Mouse (Mus musculus) left cerebral cortex, postnatal 36 days (tissue): ENCODE results near the gene 1600002K03Rik. TPM values are rescaled to one million over a fixed set of nuclear protein-coding genes. Genes with fewer than 3 reads are reported as not detected.
"Not testable (repeated sequence)": the region's sequence is repeated elsewhere in the genome, so short reads cannot be mapped to it uniquely, and the experiment has no call there.

Experiments
- DNase-seq, 2 experiments: peaks; one replicate each; pipeline ENCODE4 v3.0.0; 2021 to 2022; ENCODE audit warnings: low spot score in 2 of 2, mixed read lengths in 1 of 2
- intact Hi-C: fragments of 180-260 bp; cut with DNase I; formaldehyde crosslinking; loops from one replicate; pipeline ENCODE4 v1.15.1; 2025
- total RNA-seq, 2 experiments: library from RNA; stranded (reverse); gene quantifications; 2 replicates each; pipeline ENCODE4 v1.2.3; 2021

Gene 1600002K03Rik
- total RNA-seq, 2 experiments from 2014 or later, result 7.5 to 7.6 TPM

- DNase-seq, result no peak
- intact Hi-C loops, result no loop called here
Observed at GRCm38 (mm10) chr10:80162716-80163299, 9.9 kb upstream of the 1600002K03Rik start.

- peak; percentile 36 to 55 for DNase-seq
- intact Hi-C loops, result no loop called here
Observed at GRCm38 (mm10) chr10:80163721-80164120, 9.0 kb upstream of the 1600002K03Rik start.

GRCm38 (mm10) chr10:80164161-80164997 lies 8.4 kb upstream of the 1600002K03Rik start:
- intact Hi-C loops, result no loop called here

GRCm38 (mm10) chr10:80164998-80165344 lies 7.8 kb upstream of the 1600002K03Rik start:
- peak; percentile 94 to 95 for DNase-seq
- intact Hi-C loops, result loop anchor here (1.0 kb wide), 1 partner anchor 17 kb away; the partner anchor contains the start of gene Midn

More at GRCm38 (mm10) chr10:80164161-80164997, 8.4 kb upstream of the 1600002K03Rik start:
- peak in 1 of 2 experiments; percentile 25 for DNase-seq

GRCm38 (mm10) chr10:80165392-80166128 lies 7.2 kb upstream of the 1600002K03Rik start, which contains the start of gene Cirbp:
TSS of gene Cirbp (plus strand) at chr10:80165985.
- intact Hi-C loops, result loop anchor here (1.0 kb wide), 1 partner anchor 17 kb away; the partner anchor contains the start of gene Midn
- DNase-seq, result peak; percentile 61 to 73

- intact Hi-C loops, DNase-seq: not testable (repeated sequence)
Observed at GRCm38 (mm10) chr10:80166136-80166535, 6.6 kb upstream of the 1600002K03Rik start.

GRCm38 (mm10) chr10:80167460-80168037 lies 5.2 kb upstream of the 1600002K03Rik start:
- peak; percentile 98 for DNase-seq
- intact Hi-C loops, result no loop called here

GRCm38 (mm10) chr10:80168038-80168661 lies 4.6 kb upstream of the 1600002K03Rik start:
- intact Hi-C loops, result no loop called here
- DNase-seq, result peak; percentile 92 to 94

GRCm38 (mm10) chr10:80169070-80169469 lies 3.7 kb upstream of the 1600002K03Rik start:
- no peak for DNase-seq
- intact Hi-C loops, result no loop called here

GRCm38 (mm10) chr10:80169651-80170050 lies 3.1 kb upstream of the 1600002K03Rik start:
- intact Hi-C loops, result no loop called here
- no peak for DNase-seq

- DNase-seq, result no peak
- intact Hi-C loops, result no loop called here
Observed at GRCm38 (mm10) chr10:80170052-80170451, 2.7 kb upstream of the 1600002K03Rik start.

- intact Hi-C loops, result no loop called here
- DNase-seq, result no peak
Observed at GRCm38 (mm10) chr10:80170601-80171021, 2.1 kb upstream of the 1600002K03Rik start.

- DNase-seq, result no peak
- intact Hi-C loops, result no loop called here
Observed at GRCm38 (mm10) chr10:80171252-80171651, 1.5 kb upstream of the 1600002K03Rik start.

GRCm38 (mm10) chr10:80171760-80172526 lies 801 bp upstream of the 1600002K03Rik start:
- peak in 1 of 2 experiments; percentile 25 for DNase-seq
- intact Hi-C loops, result no loop called here

GRCm38 (mm10) chr10:80173358-80173757 lies 614 bp downstream of the 1600002K03Rik start:
- intact Hi-C loops, result no loop called here
- peak in 1 of 2 experiments; percentile 27 for DNase-seq

- intact Hi-C loops, result no loop called here
- DNase-seq, result no peak
Observed at GRCm38 (mm10) chr10:80173955-80174640, 1.4 kb downstream of the 1600002K03Rik start.

- no peak for DNase-seq
- intact Hi-C loops, result loop anchor here (1.0 kb wide), 1 partner anchor 71 kb away; no protein-coding TSS in a partner anchor
Observed at GRCm38 (mm10) chr10:80174705-80175104, 2.0 kb downstream of the 1600002K03Rik start.
